Mouse (Mus musculus) thymus, adult 2 months (tissue): ENCODE data around the gene AI593442.

ENCODE experiments used
- CTCF ChIP-seq: fragments of 200-500 bp; IDR thresholded peaks from 2 replicates; pipeline ENCODE4 v1.5.1; 2012; ENCODE audit warnings: mild to moderate bottlenecking, control low read depth, low read length, moderate library complexity, borderline replicate concordance; ENCODE audit not compliant: control insufficient read depth, poor library complexity, insufficient read depth; ENCODE audit errors: extremely low read depth
- POLR2A ChIP-seq: fragments of 200-500 bp; IDR thresholded peaks from 2 replicates; pipeline ENCODE4 v1.6.1; 2012; ENCODE audit warnings: mild to moderate bottlenecking, low read length, control low read depth, moderate library complexity; ENCODE audit not compliant: control insufficient read depth, poor library complexity, insufficient read depth; ENCODE audit errors: extremely low read depth

DNA sequence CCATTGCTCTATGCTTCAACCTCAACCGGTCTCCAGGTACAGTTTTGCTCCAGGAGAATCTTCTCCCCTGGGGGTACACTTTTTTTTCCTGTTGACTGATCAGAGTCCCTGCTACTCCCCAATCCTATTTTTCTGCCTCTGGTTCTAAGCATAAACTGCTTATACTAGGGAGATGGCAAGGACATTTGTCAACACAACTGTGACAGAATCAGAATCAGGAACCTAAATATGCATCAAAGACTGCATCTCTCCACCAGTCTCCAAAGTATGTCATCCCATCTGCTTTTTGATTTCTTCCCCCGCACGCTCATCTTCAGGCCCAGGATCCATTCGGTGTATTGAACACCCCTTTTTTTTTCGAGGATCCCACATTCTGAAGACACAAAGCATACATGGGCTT lies 456 bp upstream of the AI593442 start:
- no peak for TF ChIP-seq CTCF
- no peak for TF ChIP-seq POLR2A
